Mouse (Mus musculus): Measurements from ENCODE around the gene Map3k11. TPM values are rescaled to one million over a fixed set of nuclear protein-coding genes. Genes with fewer than 3 reads are reported as not detected.
A peak's percentile ranks its signal among the peaks of the same experiment; 100 is the strongest.

Gene Map3k11
- polyA plus RNA-seq, 1 experiment from 2014 or later, result 13.4 TPM

DNA sequence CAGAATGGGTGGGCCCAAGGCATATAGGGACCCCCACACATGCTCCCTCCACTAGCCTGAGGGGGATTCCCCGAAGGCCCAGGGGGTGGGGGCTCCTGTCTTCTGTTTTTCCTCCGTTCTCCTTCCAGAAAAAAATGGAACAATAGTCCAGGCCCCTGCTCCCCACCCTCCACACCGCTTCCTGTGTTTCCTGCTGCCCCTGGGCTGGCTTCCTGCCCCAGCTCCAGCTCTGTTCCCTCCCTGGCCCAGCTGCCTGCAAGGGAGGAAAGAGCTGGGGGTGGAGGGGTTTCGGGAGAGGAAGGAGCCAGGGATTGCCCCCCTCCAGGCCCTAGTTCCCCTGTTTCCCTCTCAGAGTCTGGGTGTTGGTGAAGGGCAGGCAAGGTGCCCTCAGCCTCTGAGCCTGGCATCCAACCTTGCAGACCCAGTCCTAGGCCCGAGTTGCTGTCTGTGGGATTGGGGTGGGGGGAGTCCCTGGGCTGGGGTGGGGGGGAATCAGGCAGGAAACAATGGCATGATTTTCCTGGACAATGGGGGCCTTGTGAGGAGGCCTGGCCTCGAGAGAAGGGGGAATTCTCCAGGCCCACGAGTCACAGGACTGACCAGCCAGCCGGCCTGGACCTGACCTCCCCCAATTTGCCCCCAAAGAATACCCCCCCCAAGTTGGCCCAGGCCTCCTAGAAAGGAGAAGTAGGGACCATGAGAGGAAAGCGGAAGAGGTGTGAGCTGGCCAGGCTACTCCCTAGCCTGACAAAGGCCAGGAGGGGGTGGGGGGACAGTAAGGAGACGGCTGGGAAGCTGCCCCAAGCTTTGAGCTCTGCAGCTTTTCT, 3.8 kb downstream of the Map3k11 start:
- H3K36me3 ChIP-seq (ENCODE audit: control insufficient read depth, insufficient read depth, low read length), result no peaks in the 10 kb centered on the region; the same call in 1 of the 2 replicates
- no peak for ATAC-seq (ENCODE audit: low FRiP score)
- peak overlapping the region; percentile 19 for H3K27ac ChIP-seq (ENCODE audit: low read depth, low read length)
- peaks cover 16% of the 10 kb centered on the region; the same call in 1 of the 2 replicates for H3K4me1 ChIP-seq (replicated peaks; ENCODE audit: control insufficient read depth, insufficient read depth, low read length)
- no peak for DNase-seq (ENCODE audit: low spot score)
- peak overlapping the region; percentile 37 for H3K9ac ChIP-seq (ENCODE audit: low read depth, low read length)
- H3K4me2 ChIP-seq (replicated peaks; ENCODE audit: low read depth, low read length), result peak overlapping the region; percentile 96
- no peaks in the 10 kb centered on the region for H3K9me3 ChIP-seq (ENCODE audit: control insufficient read depth, low read length)
- H3K27me3 ChIP-seq (ENCODE audit: control insufficient read depth, insufficient read depth, low read length), result peaks cover 7% of the 10 kb centered on the region; the same call in 1 of the 2 replicates
- 72% methylated on average over 10 of the region's 10 CpGs for WGBS
- H3K4me3 ChIP-seq (ENCODE audit: low read depth, low read length), result peak overlapping the region; percentile 88; the same call in 1 of the 2 replicates

DNA sequence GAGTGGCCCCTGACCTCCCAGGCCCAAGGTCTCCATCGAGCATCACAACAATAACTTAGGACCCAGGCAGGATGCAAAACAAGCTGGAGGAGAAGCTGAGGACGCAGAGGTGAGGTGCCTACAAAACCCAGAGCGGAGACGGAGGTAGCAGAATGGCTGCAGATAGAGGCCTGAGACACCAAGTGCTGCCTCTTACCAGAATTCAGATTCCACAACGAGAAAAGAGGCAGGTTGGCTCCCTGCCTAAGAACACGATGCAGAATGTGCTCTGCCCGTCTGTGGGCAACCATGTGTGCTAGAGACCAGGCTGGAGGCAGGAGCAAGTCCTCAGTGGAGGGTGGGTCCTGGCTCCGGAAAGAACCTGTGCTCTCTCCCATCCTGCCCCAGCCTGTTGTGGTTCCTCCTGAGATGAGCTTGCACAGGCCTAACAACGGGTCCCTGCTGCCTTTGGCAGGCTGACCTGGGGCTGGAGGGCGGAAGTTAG, 4.4 kb downstream of the Map3k11 start:
- Histone ChIP-seq H3K4me1 (replicated peaks; ENCODE audit: control insufficient read depth, insufficient read depth, low read length) (peaks cover 14% of the 10 kb centered on the region; the same call in 1 of the 2 replicates), H3K9me3 (ENCODE audit: control insufficient read depth, low read length) (no peaks in the 10 kb centered on the region), H3K27me3 (ENCODE audit: control insufficient read depth, insufficient read depth, low read length) (peaks cover 7% of the 10 kb centered on the region; the same call in 1 of the 2 replicates), H3K4me3 (ENCODE audit: low read depth, low read length) (no peak overlapping the region), H3K9ac (ENCODE audit: low read depth, low read length) (no peak overlapping the region), H3K4me2 (replicated peaks; ENCODE audit: low read depth, low read length) (peak overlapping the region; percentile 96; the same call in 1 of the 2 replicates), H3K27ac (ENCODE audit: low read depth, low read length) (peak overlapping the region; percentile 19; the same call in 1 of the 2 replicates), H3K36me3 (ENCODE audit: control insufficient read depth, insufficient read depth, low read length) (peaks cover 3% of the 10 kb centered on the region; the same call in 1 of the 2 replicates)
- DNase-seq (ENCODE audit: low spot score), result no peak
- WGBS, result 83% methylated on average over 10 of the region's 10 CpGs
- no peak for ATAC-seq (ENCODE audit: low FRiP score)

DNA sequence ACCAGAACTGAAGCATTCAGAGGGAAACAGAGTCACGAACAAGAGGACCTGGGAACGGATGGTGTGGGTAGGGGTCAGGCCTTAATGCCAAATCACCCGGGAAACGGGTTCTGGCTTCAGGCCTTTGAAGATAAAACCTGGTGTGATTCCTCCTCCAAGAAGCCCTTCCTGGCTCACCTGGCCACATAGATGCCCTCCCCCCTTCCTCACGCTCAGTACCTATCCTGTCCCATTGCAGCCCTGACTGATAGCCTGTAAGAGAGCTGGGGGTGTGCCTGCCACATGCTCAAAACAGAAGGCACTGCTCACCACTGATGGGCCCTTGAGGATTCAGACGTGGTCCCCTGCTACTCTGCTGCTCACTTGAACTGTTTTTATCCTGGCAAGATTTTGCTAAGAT, 5.3 kb downstream of the Map3k11 start:
- Histone ChIP-seq H3K27ac (ENCODE audit: low read depth, low read length) (no peak overlapping the region), H3K36me3 (ENCODE audit: control insufficient read depth, insufficient read depth, low read length) (peaks cover 5% of the 10 kb centered on the region; the same call in 1 of the 2 replicates), H3K27me3 (ENCODE audit: control insufficient read depth, insufficient read depth, low read length) (peaks cover 7% of the 10 kb centered on the region; the same call in 1 of the 2 replicates), H3K4me1 (replicated peaks; ENCODE audit: control insufficient read depth, insufficient read depth, low read length) (peaks cover 14% of the 10 kb centered on the region; the same call in 1 of the 2 replicates), H3K4me2 (replicated peaks; ENCODE audit: low read depth, low read length) (no peak overlapping the region), H3K9ac (ENCODE audit: low read depth, low read length) (no peak overlapping the region), H3K9me3 (ENCODE audit: control insufficient read depth, low read length) (no peaks in the 10 kb centered on the region), H3K4me3 (ENCODE audit: low read depth, low read length) (no peak overlapping the region)
- no peak for DNase-seq (ENCODE audit: low spot score)
- 89% methylated on average over 6 of the region's 6 CpGs for WGBS
- no peak for ATAC-seq (ENCODE audit: low FRiP score)

DNA sequence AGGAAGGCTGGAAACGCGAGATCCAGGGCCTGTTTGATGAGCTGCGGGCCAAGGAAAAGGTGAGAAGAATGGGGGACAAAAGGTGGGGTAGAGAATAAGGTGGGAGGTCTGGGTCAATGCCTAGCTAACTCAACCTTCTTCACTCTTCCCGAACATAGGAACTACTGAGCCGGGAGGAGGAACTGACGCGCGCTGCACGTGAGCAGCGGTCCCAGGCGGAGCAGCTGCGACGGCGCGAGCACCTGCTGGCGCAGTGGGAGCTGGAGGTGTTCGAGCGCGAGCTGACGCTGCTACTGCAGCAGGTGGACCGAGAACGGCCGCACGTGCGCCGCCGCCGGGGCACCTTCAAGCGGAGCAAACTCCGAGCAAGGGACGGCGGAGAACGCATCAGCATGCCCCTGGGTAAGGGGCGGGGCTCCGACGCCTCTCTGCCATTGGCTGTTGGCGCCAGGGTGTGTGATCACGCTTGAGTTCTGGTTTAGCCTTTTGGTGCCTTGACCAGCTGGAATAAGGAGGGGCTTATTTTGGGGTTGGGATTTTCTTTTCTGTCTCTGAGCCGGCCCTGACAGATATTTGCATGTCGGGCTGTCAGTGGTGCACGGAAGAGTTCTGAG, 7.4 kb downstream of the Map3k11 start:
- ATAC-seq (ENCODE audit: low FRiP score) (peak; percentile 49; the same call in 1 of the 2 replicates), DNase-seq (ENCODE audit: low spot score) (peak; percentile 69)
- peak overlapping the region; percentile 28; the same call in 1 of the 2 replicates for H3K9ac ChIP-seq (ENCODE audit: low read depth, low read length)
- no peak overlapping the region for H3K27ac ChIP-seq (ENCODE audit: low read depth, low read length)
- 14% methylated on average over 41 of the region's 41 CpGs for WGBS
- H3K36me3 ChIP-seq (ENCODE audit: control insufficient read depth, insufficient read depth, low read length), result peaks cover 8% of the 10 kb centered on the region; the same call in 1 of the 2 replicates
- H3K4me3 ChIP-seq (ENCODE audit: low read depth, low read length), result peak overlapping the region; percentile 26
- H3K4me2 ChIP-seq (replicated peaks; ENCODE audit: low read depth, low read length), result peak overlapping the region; percentile 46
- H3K4me1 ChIP-seq (replicated peaks; ENCODE audit: control insufficient read depth, insufficient read depth, low read length), result peaks cover 11% of the 10 kb centered on the region; the same call in 1 of the 2 replicates
- H3K27me3 ChIP-seq (ENCODE audit: control insufficient read depth, insufficient read depth, low read length), result peaks cover 7% of the 10 kb centered on the region; the same call in 1 of the 2 replicates
- no peaks in the 10 kb centered on the region for H3K9me3 ChIP-seq (ENCODE audit: control insufficient read depth, low read length)

DNA sequence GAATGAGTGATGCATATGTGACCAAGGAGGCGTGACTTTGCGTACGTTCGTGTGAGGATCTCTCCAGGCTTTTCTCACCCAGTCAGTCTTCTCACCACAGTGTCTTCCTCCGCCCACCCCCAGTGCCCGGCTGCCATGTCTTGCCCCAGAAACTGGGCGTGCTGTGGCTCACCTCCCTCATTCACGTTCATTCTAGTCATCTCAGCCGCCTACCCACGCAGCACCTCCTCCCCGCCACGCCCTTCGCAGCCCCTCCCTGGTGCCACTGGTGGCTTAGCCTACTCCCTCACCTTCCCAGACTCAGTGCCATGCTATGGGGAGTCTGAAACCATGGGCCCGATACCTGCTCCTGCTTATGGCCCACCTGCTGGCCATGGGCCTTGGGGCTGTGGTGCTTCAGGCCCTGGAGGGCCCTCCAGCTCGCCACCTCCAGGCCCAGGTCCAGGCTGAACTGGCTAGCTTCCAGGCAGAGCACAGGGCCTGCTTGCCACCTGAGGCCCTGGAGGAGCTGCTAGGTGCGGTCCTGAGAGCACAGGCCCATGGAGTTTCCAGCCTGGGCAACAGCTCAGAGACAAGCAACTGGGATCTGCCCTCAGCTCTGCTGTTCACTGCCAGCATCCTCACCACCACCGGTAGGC, 15.7 kb downstream of the Map3k11 start, which contains the start of gene Kcnk7:
Gene Kcnk7, plus strand, starts transcription at position 205 of the 638 bp plus-strand sequence.
- Histone ChIP-seq H3K4me2 (replicated peaks; ENCODE audit: low read depth, low read length) (no peak within 1 kb of the TSS), H3K27ac (ENCODE audit: low read depth, low read length) (0 out of 2 replicates have a peak within 1 kb of the TSS, but pooled peaks have one; percentile 30), H3K9me3 (ENCODE audit: control insufficient read depth, low read length) (no peaks in the 10 kb centered on the region), H3K9ac (ENCODE audit: low read depth, low read length) (no peak within 1 kb of the TSS), H3K27me3 (ENCODE audit: control insufficient read depth, insufficient read depth, low read length) (no peaks in the 10 kb centered on the region), H3K4me3 (ENCODE audit: low read depth, low read length) (no peak within 1 kb of the TSS), H3K36me3 (ENCODE audit: control insufficient read depth, insufficient read depth, low read length) (peaks cover 13% of the 10 kb centered on the region), H3K4me1 (replicated peaks; ENCODE audit: control insufficient read depth, insufficient read depth, low read length) (no peaks in the 10 kb centered on the region)
- WGBS, result 81% methylated on average over 17 of the region's 17 CpGs
- no peak for ATAC-seq (ENCODE audit: low FRiP score)
- no peak for DNase-seq (ENCODE audit: low spot score)

DNA sequence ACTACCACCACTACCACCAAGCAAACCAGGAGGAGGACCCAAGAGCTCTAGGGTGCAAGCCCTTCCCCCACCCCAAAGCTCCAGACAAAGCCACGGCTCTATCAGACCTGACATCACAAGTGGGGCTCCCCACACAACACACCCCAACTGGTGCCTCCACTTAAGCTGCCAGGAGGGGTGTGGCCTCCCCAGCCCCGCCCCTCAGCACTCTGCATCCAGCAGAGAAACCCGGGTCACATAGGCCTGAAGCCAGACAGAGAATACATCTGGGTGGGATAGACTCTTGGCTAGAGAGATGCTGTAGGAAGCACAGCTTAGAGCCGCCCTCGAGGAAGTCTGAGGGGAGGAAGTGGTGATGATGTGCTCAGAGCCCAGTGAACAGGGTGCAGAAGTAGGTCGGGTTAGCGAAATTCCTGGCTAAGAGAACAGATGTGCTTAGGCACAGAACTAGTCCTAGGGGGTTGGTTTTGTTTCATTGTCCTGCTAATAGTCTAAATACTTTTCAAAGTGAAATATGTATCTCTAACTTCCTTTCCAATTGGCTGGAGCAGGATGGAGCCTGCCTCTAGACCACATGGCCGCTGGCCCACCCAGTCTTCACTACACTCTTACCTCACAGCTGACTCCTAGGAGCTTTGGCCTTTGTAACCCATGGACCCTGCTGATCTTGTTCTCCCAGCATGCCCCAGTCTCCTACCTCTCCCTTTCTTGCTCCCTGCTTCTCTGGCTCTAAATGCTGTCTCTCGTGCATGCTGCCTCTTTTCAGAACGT, 16.4 kb downstream of the Map3k11 start:
- WGBS, result 49% methylated on average over 10 of the region's 10 CpGs
- Histone ChIP-seq H3K9ac (ENCODE audit: low read depth, low read length) (no peak overlapping the region), H3K4me3 (ENCODE audit: low read depth, low read length) (no peak overlapping the region)

DNA sequence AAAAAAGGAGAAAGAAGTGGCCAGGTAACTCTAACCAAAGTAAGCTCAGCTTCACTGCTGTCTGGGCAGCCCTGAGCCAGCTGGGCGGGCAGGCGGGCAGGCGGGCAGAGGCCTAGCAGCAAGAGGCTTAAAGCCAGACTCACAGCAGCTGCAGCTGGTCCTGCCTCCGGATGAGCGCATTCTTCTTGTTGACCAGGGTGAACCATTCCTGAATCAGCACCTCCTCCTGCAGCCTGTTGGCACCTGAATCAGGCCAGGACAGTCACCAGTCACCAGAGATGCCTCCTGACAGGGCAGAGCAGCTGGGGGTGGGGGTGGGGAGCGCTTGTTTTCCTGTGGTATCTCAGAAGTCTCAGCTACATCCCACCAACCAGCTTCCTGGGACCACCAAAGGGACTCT, 21.5 kb downstream of the Map3k11 start:
- H3K4me2 ChIP-seq (replicated peaks; ENCODE audit: low read depth, low read length), result no peak overlapping the region
- no peak overlapping the region for H3K27ac ChIP-seq (ENCODE audit: low read depth, low read length)
- 92% methylated on average over 6 of the region's 6 CpGs for WGBS
- ATAC-seq (ENCODE audit: low FRiP score) (no peak), DNase-seq (ENCODE audit: low spot score) (no peak)
- H3K36me3 ChIP-seq (ENCODE audit: control insufficient read depth, insufficient read depth, low read length), result peaks cover 15% of the 10 kb centered on the region
- no peak overlapping the region for H3K9ac ChIP-seq (ENCODE audit: low read depth, low read length)
- no peaks in the 10 kb centered on the region for H3K27me3 ChIP-seq (ENCODE audit: control insufficient read depth, insufficient read depth, low read length)
- H3K9me3 ChIP-seq (ENCODE audit: control insufficient read depth, low read length), result no peaks in the 10 kb centered on the region
- no peak overlapping the region for H3K4me3 ChIP-seq (ENCODE audit: low read depth, low read length)
- no peaks in the 10 kb centered on the region for H3K4me1 ChIP-seq (replicated peaks; ENCODE audit: control insufficient read depth, insufficient read depth, low read length)

More for the DNA sequence above, 16.4 kb downstream of the Map3k11 start:
- Histone ChIP-seq H3K36me3 (ENCODE audit: control insufficient read depth, insufficient read depth, low read length) (peaks cover 13% of the 10 kb centered on the region), H3K4me2 (replicated peaks; ENCODE audit: low read depth, low read length) (no peak overlapping the region), H3K9me3 (ENCODE audit: control insufficient read depth, low read length) (no peaks in the 10 kb centered on the region), H3K27ac (ENCODE audit: low read depth, low read length) (no peak overlapping the region), H3K4me1 (replicated peaks; ENCODE audit: control insufficient read depth, insufficient read depth, low read length) (no peaks in the 10 kb centered on the region), H3K27me3 (ENCODE audit: control insufficient read depth, insufficient read depth, low read length) (no peaks in the 10 kb centered on the region)
- DNase-seq (ENCODE audit: low spot score), result no peak
- no peak for ATAC-seq (ENCODE audit: low FRiP score)

DNA sequence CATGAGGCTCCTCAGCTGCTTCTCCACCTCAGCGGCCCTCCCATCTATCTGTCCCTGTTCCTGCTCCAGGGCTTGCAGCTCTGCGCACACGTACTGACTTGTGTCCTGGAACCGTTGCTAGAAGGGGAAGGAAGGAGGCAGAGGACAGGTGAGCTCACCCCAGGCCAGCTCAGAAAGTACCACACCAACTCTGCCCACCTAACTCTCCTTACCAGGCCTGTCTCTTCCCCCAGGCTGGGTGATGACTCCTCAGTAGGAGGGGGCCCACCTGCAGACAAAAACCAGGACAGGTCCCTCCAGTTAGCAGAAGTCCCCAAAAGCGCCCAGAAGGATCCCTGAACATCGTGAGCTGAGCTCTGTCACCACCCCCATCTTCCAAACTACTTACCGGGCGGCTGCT, 22.0 kb downstream of the Map3k11 start:
- DNase-seq (ENCODE audit: low spot score), result no peak
- Histone ChIP-seq H3K4me2 (replicated peaks; ENCODE audit: low read depth, low read length) (no peak overlapping the region), H3K36me3 (ENCODE audit: control insufficient read depth, insufficient read depth, low read length) (peaks cover 15% of the 10 kb centered on the region), H3K27me3 (ENCODE audit: control insufficient read depth, insufficient read depth, low read length) (no peaks in the 10 kb centered on the region), H3K9ac (ENCODE audit: low read depth, low read length) (no peak overlapping the region), H3K27ac (ENCODE audit: low read depth, low read length) (no peak overlapping the region), H3K4me1 (replicated peaks; ENCODE audit: control insufficient read depth, insufficient read depth, low read length) (no peaks in the 10 kb centered on the region), H3K4me3 (ENCODE audit: low read depth, low read length) (no peak overlapping the region), H3K9me3 (ENCODE audit: control insufficient read depth, low read length) (no peaks in the 10 kb centered on the region)
- 78% methylated on average over 8 of the region's 8 CpGs for WGBS
- no peak for ATAC-seq (ENCODE audit: low FRiP score)
